Comparison of ENCODE assay signal across 8 mouse cellular contexts in the genomic region with DNA sequence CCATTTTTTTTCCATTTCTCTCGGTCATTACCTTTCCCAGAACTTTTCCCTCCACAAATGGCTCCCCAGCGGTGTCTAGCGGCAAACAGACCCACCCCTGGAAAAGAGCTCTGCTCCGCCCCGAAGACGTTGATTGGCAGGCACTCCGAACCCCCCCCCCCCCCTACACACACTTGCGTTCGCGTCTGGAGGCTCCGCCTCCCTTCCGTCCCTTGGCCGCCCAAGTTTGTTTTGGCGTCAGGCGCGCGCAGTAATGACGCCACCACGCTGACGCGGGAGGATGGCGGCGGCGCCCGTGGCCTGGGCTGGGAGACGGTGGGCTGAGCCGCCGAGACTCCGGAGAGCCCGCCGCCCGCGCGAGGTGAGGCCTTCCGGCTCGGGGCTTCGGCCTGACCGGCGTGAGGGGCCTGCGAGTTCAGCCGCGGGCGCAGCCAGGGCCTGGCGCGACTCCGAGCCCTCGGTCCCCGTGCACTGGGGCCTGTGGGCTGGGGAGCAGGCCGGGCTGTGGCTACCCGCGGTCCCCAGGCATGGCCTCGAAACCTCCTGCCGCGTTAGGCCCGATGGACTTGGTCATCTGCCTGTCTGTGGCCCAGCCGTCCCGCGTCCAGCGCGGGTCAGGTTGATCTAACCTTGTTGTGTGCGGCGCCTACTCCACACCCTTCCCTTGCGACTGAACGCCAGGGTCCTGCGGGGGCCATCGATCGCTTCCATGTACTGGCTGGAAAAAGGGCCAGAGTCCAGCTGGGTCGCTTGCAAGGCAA. TPM values are rescaled to one million over a fixed set of nuclear protein-coding genes. Genes with fewer than 3 reads are reported as not detected.
DNase-seq lines count a peak whose midpoint lies in the region; ATAC-seq and TF ChIP-seq lines count a peak whose summit lies in the region.

A gene (plus strand): TSS at position 262 of the 761 bp plus-strand sequence.

- H3K36me3 ChIP-seq in embryonic facial prominence, embryonic 13.5 days, result peaks cover 2% of the 10 kb centered on the region; the same call in 1 of the 2 replicates
- H3K36me3 ChIP-seq in kidney, adult 2 months (ENCODE audit: control insufficient read depth, insufficient read depth, low read length), result no peaks in the 10 kb centered on the region; the same call in 1 of the 2 replicates
- peaks cover 3% of the 10 kb centered on the region; the same call in 1 of the 2 replicates for H3K36me3 ChIP-seq in limb, embryonic 12.5 days
- no peaks in the 10 kb centered on the region for H3K36me3 ChIP-seq in midbrain, embryonic 15.5 days (replicated peaks)
- H3K36me3 ChIP-seq in spleen, adult 2 months (ENCODE audit: control insufficient read depth, insufficient read depth, low read length), result no peaks in the 10 kb centered on the region

- H3K9ac ChIP-seq in embryonic facial prominence, embryonic 13.5 days, result peak within 1 kb of the TSS; percentile 99
- H3K9ac ChIP-seq in limb, embryonic 12.5 days (replicated peaks), result peak within 1 kb of the TSS; percentile 97
- H3K9ac ChIP-seq in midbrain, embryonic 15.5 days, result peak within 1 kb of the TSS; percentile 83

- H3K27ac ChIP-seq in embryonic facial prominence, embryonic 13.5 days, result peak within 1 kb of the TSS; percentile 91
- H3K27ac ChIP-seq in kidney, adult 2 months (ENCODE audit: insufficient read depth, low read depth, low read length), result peak within 1 kb of the TSS; percentile 59
- H3K27ac ChIP-seq in limb, embryonic 12.5 days, result peak within 1 kb of the TSS; percentile 90
- H3K27ac ChIP-seq in midbrain, embryonic 15.5 days, result peak within 1 kb of the TSS; percentile 89
- peak within 1 kb of the TSS; percentile 84 for H3K27ac ChIP-seq in spleen, adult 2 months (ENCODE audit: insufficient read depth, low read length)

- H3K4me1 ChIP-seq in embryonic facial prominence, embryonic 13.5 days, result peaks cover 12% of the 10 kb centered on the region
- peaks cover 2% of the 10 kb centered on the region; the same call in 1 of the 2 replicates for H3K4me1 ChIP-seq in kidney, adult 2 months (ENCODE audit: control insufficient read depth, insufficient read depth, low read length)
- peaks cover 8% of the 10 kb centered on the region for H3K4me1 ChIP-seq in limb, embryonic 12.5 days (replicated peaks)
- H3K4me1 ChIP-seq in midbrain, embryonic 15.5 days, result peaks cover 10% of the 10 kb centered on the region
- H3K4me1 ChIP-seq in spleen, adult 2 months (ENCODE audit: control insufficient read depth, insufficient read depth, insufficient read length), result no peaks in the 10 kb centered on the region

- no peaks in the 10 kb centered on the region for H3K9me3 ChIP-seq in embryonic facial prominence, embryonic 13.5 days
- H3K9me3 ChIP-seq in limb, embryonic 12.5 days, result no peaks in the 10 kb centered on the region
- H3K9me3 ChIP-seq in midbrain, embryonic 15.5 days, result no peaks in the 10 kb centered on the region

- ATAC-seq in embryonic facial prominence, embryonic 13.5 days (ENCODE audit: insufficient number of reproducible peaks, insufficient read depth, low FRiP score, low TSS enrichment, low read depth), result peak; percentile 90
- peak; percentile 88 for ATAC-seq in limb, embryonic 12.5 days (ENCODE audit: insufficient number of reproducible peaks, insufficient read depth, low FRiP score, low TSS enrichment, low read depth)
- peak; percentile 95 for ATAC-seq in midbrain, embryonic 15.5 days (replicated peaks)

- no peaks in the 10 kb centered on the region for H3K27me3 ChIP-seq in embryonic facial prominence, embryonic 13.5 days
- H3K27me3 ChIP-seq in kidney, adult 2 months (replicated peaks; ENCODE audit: control insufficient read depth, insufficient read depth, low read length), result no peaks in the 10 kb centered on the region
- H3K27me3 ChIP-seq in limb, embryonic 12.5 days, result no peaks in the 10 kb centered on the region
- H3K27me3 ChIP-seq in midbrain, embryonic 15.5 days (replicated peaks), result no peaks in the 10 kb centered on the region
- H3K27me3 ChIP-seq in spleen, adult 2 months (ENCODE audit: control insufficient read depth, insufficient read depth, low read length), result no peaks in the 10 kb centered on the region

- DNase-seq in 3134 (ENCODE audit: extremely low read depth, insufficient read length, low spot score), result peak; percentile 92
- DNase-seq in adrenal gland, postnatal 36 days, result peak; percentile 94
- peak; percentile 94 to 95 for DNase-seq in heart, adult 18-20 months
- peak; percentile 95 for DNase-seq in kidney, adult 2 months
- DNase-seq in spleen, adult 2 months (ENCODE audit: low read depth in 1 of 2, low spot score in 2 of 2), result peak; percentile 87

- no peak for TF ChIP-seq CTCF in kidney, adult 2 months (conservative IDR thresholded peaks at IDR 0.05; ENCODE audit: insufficient read depth, insufficient read length, low read depth, low read length)
- no peak for TF ChIP-seq CTCF in spleen, adult 2 months (IDR thresholded peaks at IDR 0.05; ENCODE audit: extremely low read depth, insufficient read depth, insufficient read length, insufficient replicate concordance)

- TF ChIP-seq POLR2A in kidney, adult 2 months (IDR thresholded peaks at IDR 0.05; ENCODE audit: low read depth, low read length), result peak; percentile 43
- TF ChIP-seq POLR2A in spleen, adult 2 months (IDR thresholded peaks at IDR 0.05; ENCODE audit: low read depth, low read length), result peak; percentile 26; the same call in 1 of the 2 replicates

- WGBS in embryonic facial prominence, embryonic 13.5 days, result under 1% methylated on average over 67 of the region's 68 CpGs
- WGBS in kidney, adult 2 months, result under 1% methylated on average over 68 of the region's 68 CpGs
- under 1% methylated on average over 68 of the region's 68 CpGs for WGBS in limb, embryonic 12.5 days
- WGBS in midbrain, embryonic 15.5 days, result under 1% methylated on average over 67 of the region's 68 CpGs
- under 1% methylated on average over 68 of the region's 68 CpGs for WGBS in spleen, adult 2 months

- peak within 1 kb of the TSS; percentile 73 for H3K4me2 ChIP-seq in embryonic facial prominence, embryonic 13.5 days
- peak within 1 kb of the TSS; percentile 72 for H3K4me2 ChIP-seq in limb, embryonic 12.5 days
- peak within 1 kb of the TSS; percentile 72 for H3K4me2 ChIP-seq in midbrain, embryonic 15.5 days

- peak within 1 kb of the TSS; percentile 94 for H3K4me3 ChIP-seq in embryonic facial prominence, embryonic 13.5 days
- H3K4me3 ChIP-seq in kidney, adult 2 months (ENCODE audit: insufficient read depth, low read depth, low read length), result peak within 1 kb of the TSS; percentile 90
- H3K4me3 ChIP-seq in limb, embryonic 12.5 days (replicated peaks), result peak within 1 kb of the TSS; percentile 87
- peak within 1 kb of the TSS; percentile 90 for H3K4me3 ChIP-seq in midbrain, embryonic 15.5 days
- H3K4me3 ChIP-seq in spleen, adult 2 months (ENCODE audit: extremely low read depth, insufficient read depth, insufficient read length), result peak within 1 kb of the TSS; percentile 91

RNA-seq across cellular contexts. Expression of the gene that starts here (rescaled TPM):
- 10 to 100 TPM; 29.0 to 33.1 TPM for total RNA-seq in adrenal gland, postnatal 36 days (2021)
- 43.0 and 43.2 TPM in 2 replicates for polyA plus RNA-seq in embryonic facial prominence, embryonic 13.5 days (2015; fragmentation: Nextera tagmentation; extraction: Ambion mirVana)
- total RNA-seq in heart, adult 18-20 months (2021), result 10 to 100 TPM; 15.6 to 18.1 TPM
- 44.9 and 51.0 TPM in 2 replicates for polyA plus RNA-seq in kidney, adult 2 months (2012; rRNA removed)
- polyA plus RNA-seq in limb, embryonic 12.5 days (2016; fragmentation: Nextera tagmentation; extraction: Ambion mirVana), result 43.0 and 48.2 TPM in 2 replicates
- 11.6 and 13.7 TPM in 2 replicates for polyA plus RNA-seq in midbrain, embryonic 15.5 days (2015; fragmentation: Nextera tagmentation; extraction: Ambion mirVana)
- polyA plus RNA-seq in spleen, adult 2 months (2012; rRNA removed), result 24.3 and 30.3 TPM in 2 replicates

Comparison
In these comparisons a context has a peak if more than half of its experiments do, and no peak if none do; other contexts are left out.
1. Peak in every context shown above with its lines: DNase-seq, ATAC-seq, H3K4me3 ChIP-seq and H3K27ac ChIP-seq.